Comparison of ENCODE assay signal across 9 mouse cellular contexts in genomic region chr19:34193683-34194082, GRCm38 (mm10). TPM values are rescaled to one million over a fixed set of nuclear protein-coding genes. Genes with fewer than 3 reads are reported as not detected.
DNase-seq lines count a peak whose midpoint lies in the region; ATAC-seq and TF ChIP-seq lines count a peak whose summit lies in the region.
"Had no signal": no experiment of that assay in that cellular context is flagged by ENCODE, and none has a peak within 500 bp of the region (broad histone marks: within the 10 kb centered on the region; RNA-seq: fewer than 3 reads in every experiment).

No protein-coding gene starts in this region.

- H3K36me3 ChIP-seq in kidney, postnatal 0 days (ENCODE audit: insufficient read depth, low read length): no peaks in the 10 kb centered on the region
- H3K36me3 ChIP-seq in embryonic facial prominence, embryonic 13.5 days: no peaks in the 10 kb centered on the region
- no peaks in the 10 kb centered on the region for H3K36me3 ChIP-seq in intestine, embryonic 15.5 days
- no peaks in the 10 kb centered on the region for H3K36me3 ChIP-seq in midbrain, postnatal 0 days (ENCODE audit: insufficient read depth, low read length)

- H3K4me1 ChIP-seq in kidney, postnatal 0 days (replicated peaks; ENCODE audit: insufficient read depth, low read length): peaks cover 3% of the 10 kb centered on the region; the same call in 1 of the 2 replicates
- peaks cover 31% of the 10 kb centered on the region for H3K4me1 ChIP-seq in embryonic facial prominence, embryonic 13.5 days
- H3K4me1 ChIP-seq in intestine, embryonic 15.5 days (replicated peaks): 0 out of 2 replicates have a peak, but pooled peaks cover 5% of the 10 kb centered on the region
- H3K4me1 ChIP-seq in midbrain, postnatal 0 days (ENCODE audit: insufficient read depth, low read length): no peaks in the 10 kb centered on the region

- H3K9ac ChIP-seq in kidney, postnatal 0 days (ENCODE audit: low read depth, low read length): no peak overlapping the region
- H3K9ac ChIP-seq in embryonic facial prominence, embryonic 13.5 days: no peak overlapping the region
- H3K9ac ChIP-seq in intestine, embryonic 15.5 days: no peak overlapping the region
- no peak overlapping the region for H3K9ac ChIP-seq in midbrain, postnatal 0 days (replicated peaks; ENCODE audit: low read length, poor library complexity, severe bottlenecking)

- no peaks in the 10 kb centered on the region for H3K9me3 ChIP-seq in kidney, postnatal 0 days (replicated peaks; ENCODE audit: low read length)
- H3K9me3 ChIP-seq in embryonic facial prominence, embryonic 13.5 days: no peaks in the 10 kb centered on the region
- no peaks in the 10 kb centered on the region for H3K9me3 ChIP-seq in intestine, embryonic 15.5 days
- H3K9me3 ChIP-seq in midbrain, postnatal 0 days (ENCODE audit: low read length): no peaks in the 10 kb centered on the region

- no peaks in the 10 kb centered on the region for H3K27me3 ChIP-seq in kidney, postnatal 0 days (ENCODE audit: insufficient read depth, low read length)
- peaks cover 10% of the 10 kb centered on the region for H3K27me3 ChIP-seq in embryonic facial prominence, embryonic 13.5 days
- H3K27me3 ChIP-seq in intestine, embryonic 15.5 days (replicated peaks): no peaks in the 10 kb centered on the region
- no peaks in the 10 kb centered on the region for H3K27me3 ChIP-seq in midbrain, postnatal 0 days (ENCODE audit: insufficient read depth, low read length)

- no peak overlapping the region for H3K27ac ChIP-seq in kidney, postnatal 0 days
- no peak overlapping the region for H3K27ac ChIP-seq in embryonic facial prominence, embryonic 13.5 days
- H3K27ac ChIP-seq in intestine, embryonic 15.5 days: no peak overlapping the region
- no peak overlapping the region for H3K27ac ChIP-seq in midbrain, postnatal 0 days (ENCODE audit: low read depth, low read length)

- TF ChIP-seq CTCF in kidney, postnatal 0 days (IDR thresholded peaks at IDR 0.05; ENCODE audit: low read depth): no peak
- no peak for TF ChIP-seq CTCF in midbrain, postnatal 0 days (IDR thresholded peaks at IDR 0.05)

- no peak overlapping the region for H3K4me3 ChIP-seq in kidney, postnatal 0 days (replicated peaks; ENCODE audit: low read depth, low read length)
- peak overlapping the region; percentile 66 for H3K4me3 ChIP-seq in embryonic facial prominence, embryonic 13.5 days
- peak overlapping the region; percentile 63 for H3K4me3 ChIP-seq in intestine, embryonic 15.5 days (replicated peaks)
- peak overlapping the region; percentile 82 for H3K4me3 ChIP-seq in midbrain, postnatal 0 days (ENCODE audit: low read depth, low read length)

- ATAC-seq in kidney, postnatal 0 days (replicated peaks; ENCODE audit: low FRiP score, low read depth): no peak
- ATAC-seq in embryonic facial prominence, embryonic 13.5 days (ENCODE audit: insufficient number of reproducible peaks, insufficient read depth, low FRiP score, low TSS enrichment, low read depth): no peak
- ATAC-seq in intestine, embryonic 15.5 days: no peak
- no peak for ATAC-seq in midbrain, postnatal 0 days (ENCODE audit: low FRiP score)

- 68% methylated on average over 9 of the region's 9 CpGs for WGBS in kidney, postnatal 0 days
- WGBS in embryonic facial prominence, embryonic 13.5 days: 26% methylated on average over 9 of the region's 9 CpGs
- WGBS in intestine, embryonic 15.5 days: 56% methylated on average over 9 of the region's 9 CpGs
- 43% methylated on average over 9 of the region's 9 CpGs for WGBS in midbrain, postnatal 0 days

- H3K4me2 ChIP-seq in kidney, postnatal 0 days (ENCODE audit: low read length): peak overlapping the region; percentile 99
- H3K4me2 ChIP-seq in embryonic facial prominence, embryonic 13.5 days: peak overlapping the region; percentile 87
- H3K4me2 ChIP-seq in intestine, embryonic 15.5 days (replicated peaks): peak overlapping the region; percentile 85
- peak overlapping the region; percentile 87 for H3K4me2 ChIP-seq in midbrain, postnatal 0 days (ENCODE audit: low read depth, low read length, poor library complexity, severe bottlenecking)

- DNase-seq in kidney, postnatal 0 days (ENCODE audit: low spot score): no peak
- DNase-seq in kidney, postnatal 4 days: no peak
- DNase-seq in midbrain, postnatal 0 days (ENCODE audit: low spot score): no peak
- no peak for DNase-seq in layer of hippocampus, adult 9-11 months
- DNase-seq in layer of hippocampus, postnatal 14 days (ENCODE audit: low spot score in 2 of 2): no peak
- DNase-seq in frontal cortex, postnatal 25 days (ENCODE audit: low spot score in 2 of 2): no peak

RNA-seq across cellular contexts. Expression of gene Stambpl1, which starts 1.7 kb away (rescaled TPM):
- polyA plus RNA-seq in kidney, postnatal 0 days (2015; fragmentation: Nextera tagmentation; extraction: Ambion mirVana): 4.9 and 6.7 TPM in 2 replicates
- polyA plus RNA-seq in embryonic facial prominence, embryonic 13.5 days (2015; fragmentation: Nextera tagmentation; extraction: Ambion mirVana): 13.2 and 13.7 TPM in 2 replicates
- polyA plus RNA-seq in intestine, embryonic 15.5 days (2015; fragmentation: Nextera tagmentation; extraction: Ambion mirVana): 19.6 and 20.2 TPM in 2 replicates
- 25.5 and 31.4 TPM in 2 replicates for total RNA-seq in midbrain, postnatal 0 days (2014; rRNA removed)
- 19.3 and 22.2 TPM in 2 replicates for polyA plus RNA-seq in midbrain, postnatal 0 days (2015; fragmentation: Nextera tagmentation; extraction: Ambion mirVana)
- 10 to 100 TPM; 16.4 to 19.7 TPM for total RNA-seq in layer of hippocampus, postnatal 14 days (2021)

RNA-seq across cellular contexts. Expression of gene Ankrd22, which starts 27.8 kb away (rescaled TPM):
- 0.05 and 0.14 TPM in 2 replicates for polyA plus RNA-seq in kidney, postnatal 0 days (2015; fragmentation: Nextera tagmentation; extraction: Ambion mirVana)
- polyA plus RNA-seq in embryonic facial prominence, embryonic 13.5 days (2015; fragmentation: Nextera tagmentation; extraction: Ambion mirVana): 2.8 and 3.9 TPM in 2 replicates
- 1.5 and 1.7 TPM in 2 replicates for polyA plus RNA-seq in intestine, embryonic 15.5 days (2015; fragmentation: Nextera tagmentation; extraction: Ambion mirVana)
- not detected in 2 replicates for total RNA-seq in midbrain, postnatal 0 days (2014; rRNA removed)
- not detected in 2 replicates for polyA plus RNA-seq in midbrain, postnatal 0 days (2015; fragmentation: Nextera tagmentation; extraction: Ambion mirVana)
- not detected for total RNA-seq in layer of hippocampus, postnatal 14 days (2021)
- total RNA-seq: megakaryocyte-erythroid progenitor cell, adult 5-6 weeks had no signal
